Mouse (Mus musculus) gonadal fat pad, adult 2 months (tissue): ENCODE results near the gene Ddr1. TPM values are rescaled to one million over a fixed set of nuclear protein-coding genes. Genes with fewer than 3 reads are reported as not detected.

Experiments
- DNase-seq: peaks from one replicate; pipeline ENCODE4 v3.0.0-alpha.2; 2012; ENCODE audit warnings: low read depth
- polyA plus RNA-seq: library from polyadenylated mRNA; depleted of rRNA; stranded (reverse); fragments of >200 nt; gene quantifications from 2 replicates; pipeline ENCODE4 v1.2.3, GENCODE M21; 2012; rRNA removed

Ddr1 gene
- polyA plus RNA-seq, 1 experiment, result 53.2 TPM

DNA sequence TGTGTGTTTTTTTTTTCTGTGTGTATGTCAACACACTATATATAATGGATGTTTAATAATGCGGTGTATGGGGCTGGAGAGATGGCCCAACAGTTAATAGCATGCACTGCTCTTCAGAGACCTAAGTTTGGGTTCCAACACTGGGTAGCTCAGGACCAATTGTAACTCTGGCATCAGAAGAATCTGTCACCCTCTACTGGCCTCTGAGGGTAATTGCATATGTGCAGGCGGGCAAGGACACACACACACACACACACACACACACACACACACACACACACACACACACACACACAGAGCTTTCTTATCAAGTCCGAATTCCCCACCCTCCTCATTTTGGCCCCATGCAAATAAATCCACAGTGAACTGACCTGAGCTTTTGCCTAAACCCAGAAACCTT, 69.2 kb downstream of the Ddr1 start:
- DNase-seq, result no peak

DNA sequence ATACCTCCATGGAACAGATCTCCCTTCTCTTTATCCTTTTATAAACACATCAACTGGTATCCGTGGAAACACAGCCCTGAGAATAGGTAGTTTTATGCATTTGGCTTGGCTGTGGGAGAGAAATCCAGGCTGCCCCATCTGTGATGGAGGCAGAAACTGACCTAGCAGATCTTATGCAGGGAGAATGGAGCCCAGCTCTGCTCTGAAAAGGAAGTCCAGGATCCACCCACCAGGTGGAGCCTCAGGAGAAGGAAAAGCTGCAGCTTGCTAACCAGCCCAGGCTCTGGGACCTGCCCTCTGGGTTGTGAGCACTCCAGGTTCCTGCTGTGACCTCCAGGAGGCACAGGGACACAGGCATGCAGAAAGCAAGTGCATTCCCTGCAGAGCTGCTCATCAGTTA, 70.4 kb downstream of the Ddr1 start:
- DNase-seq, result no peak

Other genes with a start within 250 kb of the Ddr1 start
- gene H2-Q10, start 234.5 kb downstream of the Ddr1 start, polyA plus RNA-seq, result 9.1 and 10.8 TPM in 2 replicates
- 0.11 TPM in 1 of 2 replicates, not detected in the other for gene Pou5f1, start 198.6 kb downstream of the Ddr1 start, polyA plus RNA-seq
- 5.5 and 7.4 TPM in 2 replicates for gene Tcf19, start 187.8 kb downstream of the Ddr1 start, polyA plus RNA-seq
- gene Cchcr1, start 187.5 kb downstream of the Ddr1 start, polyA plus RNA-seq, result 6.2 and 6.8 TPM in 2 replicates
- gene Psors1c2, start 171.4 kb downstream of the Ddr1 start, polyA plus RNA-seq, result 0.15 TPM in 1 of 2 replicates, not detected in the other
- 37.0 and 43.5 TPM in 2 replicates for gene Cdsn, start 152.5 kb downstream of the Ddr1 start, polyA plus RNA-seq
- 1.3 and 7.4 TPM in 2 replicates for gene 2300002M23Rik, start 137.2 kb downstream of the Ddr1 start, polyA plus RNA-seq
- 0.89 and 1.1 TPM in 2 replicates for gene Sfta2, start 103.1 kb downstream of the Ddr1 start, polyA plus RNA-seq
- gene Gm9573, start 78.0 kb downstream of the Ddr1 start, polyA plus RNA-seq, result 0.76 and 6.3 TPM in 2 replicates
- gene Mucl3, start 60.9 kb downstream of the Ddr1 start, polyA plus RNA-seq, result not detected in 2 replicates
- 16.6 and 21.5 TPM in 2 replicates for gene Vars2, start 37.0 kb downstream of the Ddr1 start, polyA plus RNA-seq
- 20.0 and 24.3 TPM in 2 replicates for gene Gtf2h4, start 30.9 kb downstream of the Ddr1 start, polyA plus RNA-seq
- gene Ier3, start 117.1 kb upstream of the Ddr1 start, polyA plus RNA-seq, result 16.8 and 19.5 TPM in 2 replicates
- gene Flot1, start 118.6 kb upstream of the Ddr1 start, polyA plus RNA-seq, result 68.4 and 96.1 TPM in 2 replicates
- gene Tubb5, start 133.7 kb upstream of the Ddr1 start, polyA plus RNA-seq, result 245 and 297 TPM in 2 replicates
- 8.2 and 10.0 TPM in 2 replicates for gene Mdc1, start 136.9 kb upstream of the Ddr1 start, polyA plus RNA-seq
- 6.9 and 7.8 TPM in 2 replicates for gene Nrm, start 156.7 kb upstream of the Ddr1 start, polyA plus RNA-seq
- gene Ppp1r18, start 161.0 kb upstream of the Ddr1 start, polyA plus RNA-seq, result 43.2 and 48.6 TPM in 2 replicates
- 49.9 and 52.4 TPM in 2 replicates for gene Dhx16, start 175.2 kb upstream of the Ddr1 start, polyA plus RNA-seq
- gene 2310061I04Rik, start 192.8 kb upstream of the Ddr1 start, polyA plus RNA-seq, result 41.2 and 50.3 TPM in 2 replicates
- gene Atat1, start 205.5 kb upstream of the Ddr1 start, polyA plus RNA-seq, result 56.5 and 62.4 TPM in 2 replicates
- gene Mrps18b, start 211.8 kb upstream of the Ddr1 start, polyA plus RNA-seq, result 86.1 and 110 TPM in 2 replicates
- 31.1 and 35.8 TPM in 2 replicates for gene Ppp1r10, start 211.8 kb upstream of the Ddr1 start, polyA plus RNA-seq